Mouse (Mus musculus): ENCODE measurements around the gene Ank3. TPM values are rescaled to one million over a fixed set of nuclear protein-coding genes. Genes with fewer than 3 reads are reported as not detected.

Ank3 gene
- polyA plus RNA-seq, 1 experiment from 2014 or later, result 24.7 TPM

- Histone ChIP-seq H3K4me1 (replicated peaks; ENCODE audit: control insufficient read depth, insufficient read depth, low read length) (no peaks in the 10 kb centered on the region), H3K27me3 (replicated peaks; ENCODE audit: control insufficient read depth, insufficient read depth, low read length) (no peaks in the 10 kb centered on the region), H3K4me3 (ENCODE audit: low read depth, low read length) (no peak overlapping the region), H3K9me3 (ENCODE audit: control insufficient read depth, low read length) (no peaks in the 10 kb centered on the region; the same call in 1 of the 2 replicates), H3K36me3 (ENCODE audit: control insufficient read depth, insufficient read depth, low read length) (peaks cover 4% of the 10 kb centered on the region), H3K4me2 (ENCODE audit: low read length) (no peak overlapping the region), H3K27ac (ENCODE audit: low read depth) (no peak overlapping the region), H3K9ac (ENCODE audit: low read length) (no peak overlapping the region)
- DNase-seq (ENCODE audit: low spot score) (no peak), ATAC-seq (replicated peaks; ENCODE audit: low FRiP score, low TSS enrichment, low read depth) (no peak)
- 93% methylated on average over 4 of the region's 4 CpGs for WGBS
These were observed 485.5 kb downstream of the Ank3 start for GRCm38 (mm10) chr10:69883935-69884680.

- no peaks in the 10 kb centered on the region for H3K9me3 ChIP-seq (ENCODE audit: control insufficient read depth, low read length)
- WGBS, result 17% methylated on average over 4 of the region's 4 CpGs
- peak overlapping the region; percentile 36 for H3K4me2 ChIP-seq (ENCODE audit: low read length)
- 0 out of 2 replicates have a peak, but pooled peaks have one; percentile 40 for ATAC-seq (replicated peaks; ENCODE audit: low FRiP score, low TSS enrichment, low read depth)
- H3K36me3 ChIP-seq (ENCODE audit: control insufficient read depth, insufficient read depth, low read length), result no peaks in the 10 kb centered on the region; the same call in 1 of the 2 replicates
- peak overlapping the region; percentile 23; the same call in 1 of the 2 replicates for H3K27ac ChIP-seq (ENCODE audit: low read depth)
- H3K9ac ChIP-seq (ENCODE audit: low read length), result no peak overlapping the region
- peak; percentile 64 for DNase-seq (ENCODE audit: low spot score)
- H3K27me3 ChIP-seq (replicated peaks; ENCODE audit: control insufficient read depth, insufficient read depth, low read length), result no peaks in the 10 kb centered on the region
- no peak overlapping the region for H3K4me3 ChIP-seq (ENCODE audit: low read depth, low read length)
- no peaks in the 10 kb centered on the region for H3K4me1 ChIP-seq (replicated peaks; ENCODE audit: control insufficient read depth, insufficient read depth, low read length)
These were observed 489.8 kb downstream of the Ank3 start for GRCm38 (mm10) chr10:69888399-69888798.

DNA sequence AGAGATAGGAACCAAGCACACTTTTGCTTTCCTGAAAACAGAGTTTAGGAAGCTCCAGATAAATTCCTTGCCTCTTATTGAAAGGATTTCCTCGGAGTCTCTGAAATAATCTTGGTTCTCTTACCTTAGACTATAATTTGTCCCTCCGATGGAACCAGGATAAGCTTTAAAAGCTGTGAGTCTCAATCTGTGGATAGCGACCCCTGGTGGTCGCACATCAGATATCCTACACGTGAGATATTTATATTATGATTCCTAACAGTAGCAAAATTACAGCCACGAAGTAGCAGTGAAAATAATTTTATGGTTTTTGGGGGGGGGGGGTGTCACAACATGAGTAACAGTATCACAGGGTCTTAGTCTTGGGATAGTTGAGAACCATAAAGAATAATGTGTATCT, 491.2 kb downstream of the Ank3 start:
- no peaks in the 10 kb centered on the region for H3K9me3 ChIP-seq (ENCODE audit: control insufficient read depth, low read length)
- H3K4me3 ChIP-seq (ENCODE audit: low read depth, low read length), result no peak overlapping the region
- no peak for DNase-seq (ENCODE audit: low spot score)
- H3K9ac ChIP-seq (ENCODE audit: low read length), result no peak overlapping the region
- H3K4me2 ChIP-seq (ENCODE audit: low read length), result no peak overlapping the region
- 24% methylated on average over 6 of the region's 6 CpGs for WGBS
- H3K27me3 ChIP-seq (replicated peaks; ENCODE audit: control insufficient read depth, insufficient read depth, low read length), result no peaks in the 10 kb centered on the region
- H3K36me3 ChIP-seq (ENCODE audit: control insufficient read depth, insufficient read depth, low read length), result no peaks in the 10 kb centered on the region; the same call in 1 of the 2 replicates
- H3K27ac ChIP-seq (ENCODE audit: low read depth), result no peak overlapping the region
- no peak for ATAC-seq (replicated peaks; ENCODE audit: low FRiP score, low TSS enrichment, low read depth)
- no peaks in the 10 kb centered on the region for H3K4me1 ChIP-seq (replicated peaks; ENCODE audit: control insufficient read depth, insufficient read depth, low read length)

DNA sequence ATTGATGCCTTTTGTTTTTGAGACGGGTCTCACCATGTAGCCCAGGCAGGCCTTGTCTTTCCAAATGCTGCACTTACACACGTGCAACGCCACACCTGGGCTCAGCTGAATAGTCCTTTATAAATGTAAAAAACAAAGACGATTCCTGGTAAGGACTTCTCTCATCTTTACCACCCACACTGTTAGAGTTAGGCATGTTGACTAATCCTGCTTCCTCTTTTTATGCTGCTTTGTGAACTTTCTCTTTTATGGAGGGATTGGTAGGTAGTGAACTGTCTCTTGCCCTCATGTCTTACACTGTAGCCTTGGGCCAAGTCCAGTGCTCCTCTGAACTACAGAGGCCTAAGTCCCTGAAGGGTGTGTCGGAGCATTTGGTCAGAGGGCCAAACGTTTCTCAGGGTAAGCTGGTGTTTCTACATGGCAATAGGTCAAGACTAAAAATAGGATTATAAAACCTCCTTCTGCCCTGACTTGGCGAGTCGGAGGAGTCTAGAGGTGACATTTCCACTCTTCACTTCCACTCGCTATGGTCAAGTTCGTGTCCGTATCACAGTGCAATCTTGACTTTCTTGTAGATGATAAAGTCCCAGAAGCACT, 491.9 kb downstream of the Ank3 start:
- H3K36me3 ChIP-seq (ENCODE audit: control insufficient read depth, insufficient read depth, low read length), result no peaks in the 10 kb centered on the region; the same call in 1 of the 2 replicates
- H3K9me3 ChIP-seq (ENCODE audit: control insufficient read depth, low read length), result no peaks in the 10 kb centered on the region
- H3K9ac ChIP-seq (ENCODE audit: low read length), result no peak overlapping the region
- no peak overlapping the region for H3K4me2 ChIP-seq (ENCODE audit: low read length)
- DNase-seq (ENCODE audit: low spot score), result no peak
- H3K4me3 ChIP-seq (ENCODE audit: low read depth, low read length), result no peak overlapping the region
- no peak for ATAC-seq (replicated peaks; ENCODE audit: low FRiP score, low TSS enrichment, low read depth)
- H3K27me3 ChIP-seq (replicated peaks; ENCODE audit: control insufficient read depth, insufficient read depth, low read length), result no peaks in the 10 kb centered on the region
- no peaks in the 10 kb centered on the region for H3K4me1 ChIP-seq (replicated peaks; ENCODE audit: control insufficient read depth, insufficient read depth, low read length)
- no peak overlapping the region for H3K27ac ChIP-seq (ENCODE audit: low read depth)
- WGBS, result 89% methylated on average over 11 of the region's 11 CpGs

GRCm38 (mm10) chr10:69892162-69892561, 493.6 kb downstream of the Ank3 start:
- no peaks in the 10 kb centered on the region for H3K36me3 ChIP-seq (ENCODE audit: control insufficient read depth, insufficient read depth, low read length)
- H3K27ac ChIP-seq (ENCODE audit: low read depth), result no peak overlapping the region
- ATAC-seq (replicated peaks; ENCODE audit: low FRiP score, low TSS enrichment, low read depth) (no peak), DNase-seq (ENCODE audit: low spot score) (no peak)
- 95% methylated on average over 18 of the region's 18 CpGs for WGBS
- H3K4me1 ChIP-seq (replicated peaks; ENCODE audit: control insufficient read depth, insufficient read depth, low read length), result no peaks in the 10 kb centered on the region
- H3K27me3 ChIP-seq (replicated peaks; ENCODE audit: control insufficient read depth, insufficient read depth, low read length), result no peaks in the 10 kb centered on the region
- H3K9me3 ChIP-seq (ENCODE audit: control insufficient read depth, low read length), result no peaks in the 10 kb centered on the region
- no peak overlapping the region for H3K9ac ChIP-seq (ENCODE audit: low read length)
- no peak overlapping the region for H3K4me2 ChIP-seq (ENCODE audit: low read length)
- H3K4me3 ChIP-seq (ENCODE audit: low read depth, low read length), result no peak overlapping the region

- no peak overlapping the region for H3K4me3 ChIP-seq (ENCODE audit: low read depth, low read length)
- H3K9ac ChIP-seq (ENCODE audit: low read length), result no peak overlapping the region
- no peaks in the 10 kb centered on the region for H3K4me1 ChIP-seq (replicated peaks; ENCODE audit: control insufficient read depth, insufficient read depth, low read length)
- no peaks in the 10 kb centered on the region for H3K36me3 ChIP-seq (ENCODE audit: control insufficient read depth, insufficient read depth, low read length)
- H3K4me2 ChIP-seq (ENCODE audit: low read length), result no peak overlapping the region
- no peak for DNase-seq (ENCODE audit: low spot score)
- WGBS, result 61% methylated on average over 9 of the region's 9 CpGs
- no peaks in the 10 kb centered on the region for H3K9me3 ChIP-seq (ENCODE audit: control insufficient read depth, low read length)
- no peak for ATAC-seq (replicated peaks; ENCODE audit: low FRiP score, low TSS enrichment, low read depth)
- H3K27ac ChIP-seq (ENCODE audit: low read depth), result no peak overlapping the region
- no peaks in the 10 kb centered on the region for H3K27me3 ChIP-seq (replicated peaks; ENCODE audit: control insufficient read depth, insufficient read depth, low read length)
These were observed 497.0 kb downstream of the Ank3 start for GRCm38 (mm10) chr10:69895606-69896005.

DNA sequence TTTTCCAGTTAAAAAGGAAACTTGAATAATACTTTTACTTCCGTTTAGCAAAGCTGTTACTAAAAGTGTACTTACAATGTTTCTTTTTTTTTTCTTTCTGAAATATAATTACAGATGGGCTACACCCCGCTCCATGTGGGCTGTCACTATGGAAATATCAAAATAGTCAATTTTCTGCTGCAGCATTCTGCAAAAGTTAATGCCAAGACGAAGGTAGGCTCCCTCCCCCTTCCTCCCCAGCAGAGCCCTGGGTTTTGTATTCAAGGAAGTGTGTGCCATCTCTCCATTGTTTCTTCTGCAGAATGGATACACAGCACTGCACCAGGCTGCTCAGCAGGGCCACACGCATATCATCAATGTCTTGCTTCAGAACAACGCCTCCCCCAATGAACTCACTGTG, 499.4 kb downstream of the Ank3 start:
- Histone ChIP-seq H3K9me3 (ENCODE audit: control insufficient read depth, low read length) (no peaks in the 10 kb centered on the region), H3K27ac (ENCODE audit: low read depth) (no peak overlapping the region), H3K9ac (ENCODE audit: low read length) (no peak overlapping the region), H3K27me3 (replicated peaks; ENCODE audit: control insufficient read depth, insufficient read depth, low read length) (no peaks in the 10 kb centered on the region), H3K4me3 (ENCODE audit: low read depth, low read length) (no peak overlapping the region), H3K36me3 (ENCODE audit: control insufficient read depth, insufficient read depth, low read length) (no peaks in the 10 kb centered on the region), H3K4me2 (ENCODE audit: low read length) (no peak overlapping the region), H3K4me1 (replicated peaks; ENCODE audit: control insufficient read depth, insufficient read depth, low read length) (0 out of 2 replicates have a peak, but pooled peaks cover 5% of the 10 kb centered on the region)
- no peak for DNase-seq (ENCODE audit: low spot score)
- WGBS, result 81% methylated on average over 5 of the region's 5 CpGs
- no peak for ATAC-seq (replicated peaks; ENCODE audit: low FRiP score, low TSS enrichment, low read depth)

DNA sequence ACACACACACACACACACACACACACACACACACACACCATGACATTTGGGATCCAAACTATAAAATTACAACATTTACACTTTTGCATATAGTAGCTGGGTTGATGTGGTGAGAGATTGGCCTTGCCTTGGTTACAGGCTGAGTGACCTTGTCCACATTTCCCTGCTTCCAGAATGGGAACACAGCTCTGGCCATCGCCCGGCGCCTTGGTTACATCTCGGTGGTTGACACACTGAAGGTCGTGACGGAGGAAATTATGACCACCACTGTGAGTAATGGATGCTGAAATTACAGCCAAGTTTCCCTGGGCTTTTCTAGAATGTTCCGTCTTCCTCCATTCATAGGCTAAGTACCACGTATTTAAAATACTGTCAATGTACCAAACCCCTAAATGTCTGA, 500.2 kb downstream of the Ank3 start:
- Histone ChIP-seq H3K27me3 (replicated peaks; ENCODE audit: control insufficient read depth, insufficient read depth, low read length) (no peaks in the 10 kb centered on the region), H3K4me1 (replicated peaks; ENCODE audit: control insufficient read depth, insufficient read depth, low read length) (0 out of 2 replicates have a peak, but pooled peaks cover 5% of the 10 kb centered on the region), H3K36me3 (ENCODE audit: control insufficient read depth, insufficient read depth, low read length) (no peaks in the 10 kb centered on the region), H3K4me2 (ENCODE audit: low read length) (no peak overlapping the region), H3K27ac (ENCODE audit: low read depth) (no peak overlapping the region), H3K9me3 (ENCODE audit: control insufficient read depth, low read length) (no peaks in the 10 kb centered on the region), H3K4me3 (ENCODE audit: low read depth, low read length) (no peak overlapping the region), H3K9ac (ENCODE audit: low read length) (no peak overlapping the region)
- ATAC-seq (replicated peaks; ENCODE audit: low FRiP score, low TSS enrichment, low read depth) (no peak), DNase-seq (ENCODE audit: low spot score) (no peak)
- 92% methylated on average over 8 of the region's 8 CpGs for WGBS

Measured in intestine, embryonic 14.5 days (tissue).